Mouse (Mus musculus) spleen, adult 18-20 months (tissue): ENCODE measurements around the gene Hspa1a.
"Not testable (repeated sequence)": the region's sequence is repeated elsewhere in the genome, so short reads cannot be mapped to it uniquely, and the experiment has no call there.

Source experiments
- DNase-seq, 2 experiments: peaks; one replicate each; pipeline ENCODE4 v3.0.0; 2022; ENCODE audit warnings: mixed read lengths in 2 of 2

Hspa1a gene

GRCm38 (mm10) chr17:34962841-34963240 is 9.1 kb downstream of the Hspa1a start:
- DNase-seq = no peak

DNA sequence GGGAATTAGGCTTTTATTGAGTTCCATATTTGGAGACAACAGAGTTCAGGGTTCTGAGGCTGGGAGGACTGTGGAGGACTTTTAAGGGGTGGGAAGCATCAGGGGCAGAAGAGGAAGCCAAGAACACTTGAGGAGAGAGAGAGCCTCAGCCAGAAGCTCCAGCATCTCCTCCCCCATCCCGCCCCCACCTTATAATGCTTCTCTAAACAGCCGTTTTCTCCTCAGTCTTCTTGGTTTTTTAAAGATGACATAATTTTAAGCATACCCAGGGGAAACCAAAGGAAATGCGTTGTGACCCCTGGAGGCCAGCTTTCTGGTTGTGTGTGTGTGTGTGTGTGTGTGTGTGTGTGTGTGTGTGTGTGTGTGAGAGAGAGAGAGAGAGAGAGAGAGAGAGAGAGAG is 9.8 kb downstream of the Hspa1a start:
- no peak for DNase-seq

- no peak for DNase-seq
Measured at GRCm38 (mm10) chr17:34960702-34961493, 11.1 kb downstream of the Hspa1a start.

DNA sequence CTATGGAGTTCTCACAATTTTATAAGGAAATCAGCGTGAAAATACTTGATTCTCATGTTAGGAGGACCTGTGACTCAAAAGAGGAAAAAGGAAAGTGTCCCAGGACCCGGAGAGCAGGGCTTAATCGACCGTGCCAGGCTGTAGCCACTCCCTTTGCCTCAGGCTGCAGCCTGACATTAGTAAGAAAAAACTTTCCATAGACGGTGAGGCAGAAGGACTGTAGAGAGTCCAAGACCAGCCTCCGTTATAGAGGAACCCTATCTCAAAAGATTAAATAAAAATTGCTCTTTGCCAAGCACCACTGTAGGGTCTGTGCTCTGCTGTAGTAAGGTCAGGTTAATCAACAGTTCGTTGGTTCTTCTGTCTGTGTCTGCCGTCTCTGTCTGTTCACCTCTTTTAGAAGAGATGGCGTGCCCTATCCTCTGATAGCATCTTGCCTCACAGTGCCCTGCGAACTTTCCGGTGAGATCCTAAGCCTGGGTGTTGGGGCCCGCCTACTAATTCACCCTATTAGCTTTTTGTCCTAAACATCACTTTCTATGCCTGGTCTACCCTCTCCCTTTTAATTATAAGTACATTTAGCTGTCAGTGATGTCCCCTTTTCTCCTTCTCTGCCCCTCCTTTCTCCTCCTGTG is 12.0 kb downstream of the Hspa1a start:
- no peak for DNase-seq

DNA sequence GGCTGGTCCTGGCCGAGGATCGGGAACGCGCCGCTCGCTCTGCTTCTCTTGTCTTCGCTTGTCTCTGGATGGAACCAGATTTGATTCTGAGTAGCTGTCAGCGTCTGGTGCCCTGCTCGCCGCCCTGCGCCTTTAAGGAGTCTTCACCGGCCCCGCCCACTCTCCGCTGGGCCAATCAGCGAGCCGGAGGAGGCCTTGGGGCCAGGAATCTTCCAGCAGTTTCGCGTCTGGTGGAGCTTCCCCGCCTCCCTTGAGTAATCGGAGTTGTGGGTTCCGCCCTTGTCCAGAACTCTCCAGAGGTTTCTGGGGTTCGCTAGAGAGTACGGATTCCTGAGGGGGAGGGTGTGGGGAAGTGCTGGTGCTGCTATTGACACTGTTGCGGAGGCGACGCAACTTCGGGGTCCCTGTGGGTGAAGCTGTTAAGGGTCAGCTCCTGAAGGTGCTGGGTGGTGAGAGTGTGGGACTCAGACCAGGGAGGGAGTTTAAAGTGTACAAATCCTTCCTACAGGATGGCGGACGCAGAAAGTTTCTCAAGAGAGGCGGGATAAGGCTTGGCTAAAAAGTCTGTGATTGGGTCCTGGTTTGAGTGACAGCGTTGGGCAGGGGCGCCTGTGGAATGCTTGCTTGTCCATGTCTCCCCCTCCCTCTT is 12.7 kb downstream of the Hspa1a start, which contains the start of gene Hspa1b:
Hspa1b (minus strand) TSS at position 109 of the 649 bp plus-strand sequence.
- DNase-seq = peak; percentile 72 to 73

DNA sequence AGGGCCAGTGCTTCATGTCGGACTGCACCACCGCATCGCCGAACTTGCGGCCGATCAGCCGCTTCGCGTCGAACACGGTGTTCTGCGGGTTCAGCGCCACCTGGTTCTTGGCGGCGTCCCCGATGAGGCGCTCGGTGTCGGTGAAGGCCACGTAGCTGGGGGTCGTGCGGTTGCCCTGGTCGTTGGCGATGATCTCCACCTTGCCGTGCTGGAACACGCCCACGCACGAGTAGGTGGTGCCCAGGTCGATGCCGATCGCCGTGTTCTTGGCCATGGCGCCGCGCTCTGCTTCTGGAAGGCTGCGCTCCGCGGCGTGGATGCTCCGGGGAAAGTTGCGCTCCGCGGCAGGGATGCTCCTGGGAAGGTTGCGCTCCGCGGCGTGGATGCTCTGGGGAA is 13.2 kb downstream of the Hspa1a start:
- not testable (repeated sequence) for DNase-seq

- not testable (repeated sequence) for DNase-seq
Measured at GRCm38 (mm10) chr17:34957966-34958365, 14.0 kb downstream of the Hspa1a start.

DNA sequence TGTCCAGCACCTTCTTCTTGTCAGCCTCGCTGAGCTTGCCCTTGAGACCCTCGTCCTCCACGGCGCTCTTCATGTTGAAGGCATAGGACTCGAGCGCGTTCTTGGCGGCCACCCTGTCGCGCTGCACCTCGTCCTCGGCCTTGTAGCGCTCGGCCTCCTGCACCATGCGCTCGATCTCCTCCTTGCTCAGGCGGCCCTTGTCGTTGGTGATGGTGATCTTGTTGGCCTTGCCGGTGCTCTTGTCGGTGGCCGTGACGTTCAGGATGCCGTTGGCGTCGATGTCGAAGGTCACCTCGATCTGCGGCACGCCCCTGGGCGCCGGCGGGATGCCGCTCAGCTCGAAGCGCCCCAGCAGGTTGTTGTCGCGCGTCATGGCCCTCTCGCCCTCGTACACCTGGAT is 14.7 kb downstream of the Hspa1a start:
- DNase-seq = not testable (repeated sequence)

DNA sequence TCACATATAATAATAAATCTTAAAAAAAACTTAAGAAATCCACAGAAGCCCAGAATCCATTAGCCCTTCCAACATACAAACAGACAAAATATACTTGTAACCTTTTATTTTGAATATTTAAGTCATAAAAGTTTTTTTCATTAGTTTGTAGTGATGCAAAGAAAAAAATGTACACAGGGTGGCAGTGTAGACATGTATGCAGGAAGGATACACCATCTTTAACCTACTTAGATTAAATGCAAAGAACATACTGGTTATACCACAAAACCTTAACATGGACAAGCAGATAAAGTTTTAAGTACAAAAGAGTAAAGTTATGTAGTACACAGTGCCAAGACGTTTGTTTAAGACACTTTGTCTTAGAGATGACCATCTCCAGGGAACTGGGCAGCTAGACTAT is 15.6 kb downstream of the Hspa1a start:
- DNase-seq = no peak

- DNase-seq = no peak
Measured at GRCm38 (mm10) chr17:34955884-34956283, 16.1 kb downstream of the Hspa1a start.

- DNase-seq = no peak
Measured at GRCm38 (mm10) chr17:34954831-34955230, 17.1 kb downstream of the Hspa1a start.

- no peak for DNase-seq
Measured at GRCm38 (mm10) chr17:34953904-34954303, 18.1 kb downstream of the Hspa1a start.

- DNase-seq = no peak
Measured at GRCm38 (mm10) chr17:34953258-34953657, 18.7 kb downstream of the Hspa1a start.

DNA sequence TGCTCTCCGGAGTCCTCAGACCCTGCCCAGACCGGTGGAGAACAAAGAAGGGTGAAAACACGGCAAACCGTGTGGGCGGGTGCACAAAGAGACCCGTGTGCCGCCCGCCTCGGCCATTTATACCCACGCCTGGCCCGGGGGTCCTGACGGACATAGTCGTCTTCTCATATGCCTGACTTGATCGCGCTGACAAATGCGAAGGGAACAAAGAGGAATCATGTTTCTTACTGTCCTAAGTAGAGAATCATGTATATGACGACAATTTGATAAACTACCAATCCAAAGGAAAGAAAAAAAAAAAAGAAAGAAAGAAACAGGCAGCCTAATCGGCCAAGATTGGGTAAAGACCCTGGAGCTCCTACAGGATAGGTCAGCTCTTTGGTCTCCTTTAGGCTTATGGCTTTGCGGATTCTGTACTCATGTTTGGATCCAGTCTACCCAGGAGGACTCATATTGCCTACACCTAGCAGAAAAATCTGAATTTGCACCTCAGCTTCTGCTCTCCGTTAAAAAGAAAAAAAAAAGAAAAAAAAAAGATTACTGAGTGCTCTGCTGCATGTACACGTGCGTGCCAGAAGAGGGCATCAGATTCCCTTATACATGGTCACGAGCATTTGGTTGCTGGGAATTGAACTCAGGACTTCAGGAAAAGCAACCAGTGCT is 19.4 kb downstream of the Hspa1a start:
- peak; percentile 63 to 82 for DNase-seq

DNA sequence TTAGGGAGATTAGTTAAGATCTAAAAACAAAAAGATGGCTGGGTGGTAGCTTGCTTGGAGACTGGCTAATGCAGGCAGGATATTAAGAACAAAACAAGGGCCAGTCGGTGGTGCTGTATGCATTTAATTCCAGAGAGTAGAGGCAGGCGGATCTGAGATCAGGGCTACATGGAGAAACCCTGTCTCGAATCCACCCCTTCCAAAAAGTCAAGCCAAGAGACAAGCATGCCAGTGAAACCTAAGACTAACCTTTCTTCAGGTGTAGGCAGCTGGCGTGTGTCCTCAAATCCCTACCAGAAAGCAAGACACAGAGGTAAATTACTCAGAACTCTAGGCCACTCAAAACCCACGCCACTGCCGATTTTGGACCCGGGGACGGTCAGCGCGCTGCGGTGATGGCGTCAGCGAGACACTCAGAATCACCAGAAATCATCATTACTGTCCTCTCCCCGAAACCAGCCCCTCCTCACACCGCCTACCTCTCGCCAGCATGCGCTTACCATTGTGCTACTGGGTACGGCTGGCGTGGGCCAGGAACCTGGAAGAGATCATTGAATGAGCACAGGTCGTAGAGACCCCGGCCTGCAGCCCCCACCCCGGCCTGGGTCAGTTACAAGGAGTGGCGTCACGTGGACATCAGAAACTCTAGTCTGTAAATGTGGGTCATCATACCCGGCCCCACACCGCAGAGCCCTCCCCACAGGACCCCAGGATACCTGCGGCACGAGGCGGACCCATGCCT is 20.1 kb downstream of the Hspa1a start:
- DNase-seq = no peak

DNA sequence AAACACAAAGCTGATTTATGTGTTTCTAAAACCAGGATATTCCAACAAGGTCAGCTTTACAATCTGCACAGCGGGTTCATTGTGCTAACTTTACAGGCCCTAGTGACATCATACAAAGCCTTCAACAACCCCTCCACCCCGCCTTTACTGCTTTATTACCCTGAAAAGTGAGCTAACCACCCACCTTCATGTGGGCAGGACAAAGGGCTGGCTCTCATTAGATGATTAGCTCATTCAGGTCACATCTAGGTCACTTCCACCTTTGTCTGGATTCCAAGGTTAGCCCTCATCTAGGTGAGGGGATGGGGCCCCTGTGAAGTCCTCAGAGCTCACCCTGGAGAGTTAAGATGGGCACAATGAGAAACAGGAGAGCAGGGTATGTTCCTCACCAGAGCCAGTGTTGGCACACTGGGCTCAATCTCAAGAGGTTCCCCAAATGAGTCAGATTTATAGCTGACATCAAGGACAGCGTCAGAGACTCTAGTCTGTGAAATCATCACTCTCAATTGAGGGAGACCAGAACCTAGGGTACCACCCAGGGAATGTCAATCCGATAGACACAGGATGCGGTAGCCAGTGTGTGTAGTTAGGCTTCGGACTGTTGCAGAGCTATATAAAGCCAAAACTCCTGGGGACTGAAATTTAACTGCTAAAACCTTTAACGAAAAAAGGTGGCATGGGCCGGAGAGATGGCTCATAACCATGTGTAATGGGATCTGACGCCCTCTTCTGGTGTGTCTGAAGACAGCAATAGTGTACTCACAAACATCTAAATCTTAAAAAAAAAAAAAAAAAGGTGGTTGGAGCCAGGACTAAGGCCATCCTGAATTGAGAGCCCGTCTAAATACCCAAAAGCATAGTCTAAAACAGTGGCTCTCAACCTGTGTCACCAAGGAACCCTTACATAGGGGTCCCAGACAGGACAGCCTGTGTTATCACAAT is 21.2 kb downstream of the Hspa1a start:
- no peak for DNase-seq

DNA sequence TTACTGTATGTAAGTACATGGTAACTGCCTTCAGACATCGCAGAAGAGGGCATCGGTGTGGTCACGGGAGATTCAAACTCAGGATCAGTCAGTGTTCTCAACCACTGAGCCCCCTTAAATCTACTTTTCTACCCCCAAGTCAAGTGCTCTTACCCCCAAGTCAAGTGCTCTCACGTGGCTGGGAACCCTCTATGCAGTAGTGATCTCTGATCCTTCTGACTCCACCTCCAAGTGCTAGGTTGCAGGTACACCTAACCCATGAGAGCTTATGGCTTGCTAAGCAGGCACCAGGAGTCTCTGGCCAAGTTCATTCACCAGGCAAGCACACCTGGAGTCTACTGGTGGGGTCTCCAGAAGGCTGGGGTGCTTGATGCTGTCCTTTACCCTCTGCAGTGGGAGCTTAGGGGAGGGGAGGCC is 22.4 kb downstream of the Hspa1a start:
- no peak for DNase-seq

DNA sequence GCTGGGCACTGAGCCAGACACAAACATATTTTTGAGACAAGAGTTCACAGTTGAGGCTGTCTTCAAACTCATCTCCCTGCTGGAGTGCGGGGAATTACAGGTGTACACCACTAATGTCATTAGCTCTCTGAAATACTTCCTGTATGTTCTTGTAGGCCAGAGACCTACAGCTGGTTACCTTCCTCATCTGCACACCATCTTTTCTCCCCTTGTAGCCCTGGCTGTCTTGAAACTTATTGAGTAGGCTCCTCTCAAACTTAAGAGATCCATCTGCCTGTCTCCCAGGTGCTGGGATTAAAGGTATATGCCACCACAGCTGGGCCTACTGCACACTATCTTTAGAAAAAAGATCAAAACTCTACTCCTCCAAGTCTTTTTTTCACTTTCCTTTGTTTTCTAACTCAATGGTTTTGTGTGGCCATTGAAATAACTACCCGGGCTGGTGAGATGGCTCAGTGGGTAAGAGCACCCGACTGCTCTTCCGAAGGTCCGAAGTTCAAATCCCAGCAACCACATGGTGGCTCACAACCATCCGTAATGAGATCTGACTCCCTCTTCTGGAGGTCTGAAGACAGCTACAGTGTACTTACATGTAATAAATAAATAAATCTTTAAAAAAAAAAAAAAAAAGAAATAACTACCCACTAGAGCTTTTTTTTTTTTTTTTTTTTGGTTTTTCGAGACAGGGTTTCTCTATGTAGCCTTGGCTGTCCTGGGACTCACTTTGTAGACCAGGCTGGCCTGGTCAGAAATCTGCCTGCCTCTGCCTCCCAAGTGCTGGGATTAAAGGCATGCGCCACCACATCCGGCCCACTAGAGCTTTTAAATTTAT is 23.0 kb downstream of the Hspa1a start:
- not testable (repeated sequence) for DNase-seq

- no peak for DNase-seq
Measured at GRCm38 (mm10) chr17:34947606-34948005, 24.4 kb downstream of the Hspa1a start.

GRCm38 (mm10) chr17:34946486-34947140 is 25.3 kb downstream of the Hspa1a start:
- no peak for DNase-seq
